Mouse (Mus musculus) B cell, adult 2 months (primary cell): Measurements from ENCODE around the gene Nlrx1.
A peak's percentile ranks its signal among the peaks of the same experiment; 100 is the strongest.

Experiments
- DNase-seq, 2 experiments: peaks; one replicate each; pipeline ENCODE4 v3.0.0; 2022

Gene Nlrx1

GRCm38 (mm10) chr9:44267319-44268026, 926 bp downstream of the Nlrx1 start:
- DNase-seq, result no peak

- DNase-seq, result no peak
Observed at GRCm38 (mm10) chr9:44266478-44267226, 1.7 kb downstream of the Nlrx1 start.

GRCm38 (mm10) chr9:44261388-44261787, 7.0 kb downstream of the Nlrx1 start:
- no peak for DNase-seq

GRCm38 (mm10) chr9:44259014-44259413, 9.4 kb downstream of the Nlrx1 start:
- DNase-seq, result no peak

- DNase-seq, result no peak
Observed at GRCm38 (mm10) chr9:44256213-44256612, 12.2 kb downstream of the Nlrx1 start.

- DNase-seq, result no peak
Observed at GRCm38 (mm10) chr9:44255136-44255521, 13.3 kb downstream of the Nlrx1 start.

- DNase-seq, result no peak
Observed at GRCm38 (mm10) chr9:44254508-44255135, 13.8 kb downstream of the Nlrx1 start.

- DNase-seq, result no peak
Observed at GRCm38 (mm10) chr9:44253441-44253840, 15.0 kb downstream of the Nlrx1 start.

GRCm38 (mm10) chr9:44251314-44251713, 17.1 kb downstream of the Nlrx1 start, which contains the start of gene Pdzd3:
Gene Pdzd3, minus strand, starts transcription at chr9:44251471.
- no peak for DNase-seq

GRCm38 (mm10) chr9:44250445-44250844, 18.0 kb downstream of the Nlrx1 start:
- no peak for DNase-seq

GRCm38 (mm10) chr9:44249181-44250146, 18.9 kb downstream of the Nlrx1 start:
- DNase-seq, result peak; percentile 47 to 54

- no peak for DNase-seq
Observed at GRCm38 (mm10) chr9:44247907-44248306, 20.5 kb downstream of the Nlrx1 start.

GRCm38 (mm10) chr9:44243621-44244020, 24.8 kb downstream of the Nlrx1 start:
- DNase-seq, result no peak

- no peak for DNase-seq
Observed at GRCm38 (mm10) chr9:44241418-44241817, 27.0 kb downstream of the Nlrx1 start.

- DNase-seq, result no peak
Observed at GRCm38 (mm10) chr9:44240911-44241310, 27.5 kb downstream of the Nlrx1 start.

GRCm38 (mm10) chr9:44240399-44240798, 28.0 kb downstream of the Nlrx1 start, which contains the start of gene Ccdc153:
Gene Ccdc153, plus strand, starts transcription at chr9:44240676.
- DNase-seq, result no peak

- peak; percentile 73 to 74 for DNase-seq
Observed at GRCm38 (mm10) chr9:44239447-44239846, 29.0 kb downstream of the Nlrx1 start.

- DNase-seq, result peak; percentile 19 to 34
Observed at GRCm38 (mm10) chr9:44238501-44239190, 29.8 kb downstream of the Nlrx1 start.

- no peak for DNase-seq
Observed at GRCm38 (mm10) chr9:44237128-44237527, 31.3 kb downstream of the Nlrx1 start.

- DNase-seq, result peak in 1 of 2 experiments; percentile 7
Observed at GRCm38 (mm10) chr9:44236601-44237000, 31.8 kb downstream of the Nlrx1 start.
